Mouse (Mus musculus) cerebellum, adult 2 months (tissue): ENCODE measurements at regions not wholly inside any gene's neighbourhood (a gene's known extent, or its start where the extent isn't known, plus 50 kb on each side); places are given as distances from the start of the nearest gene placed in this dataset.

ENCODE experiments used
- CTCF ChIP-seq: fragments of 200-500 bp; IDR thresholded peaks from 2 replicates; pipeline ENCODE4 v1.5.1; 2011; ENCODE audit warnings: low read depth, mild to moderate bottlenecking, control low read depth, low read length, moderate library complexity, borderline replicate concordance; ENCODE audit not compliant: insufficient read depth
- POLR2A ChIP-seq: fragments of 200-500 bp; IDR thresholded peaks from 2 replicates; pipeline ENCODE4 v1.6.1; 2011; ENCODE audit warnings: low read length, control low read depth, borderline replicate concordance; ENCODE audit not compliant: insufficient read depth

DNA sequence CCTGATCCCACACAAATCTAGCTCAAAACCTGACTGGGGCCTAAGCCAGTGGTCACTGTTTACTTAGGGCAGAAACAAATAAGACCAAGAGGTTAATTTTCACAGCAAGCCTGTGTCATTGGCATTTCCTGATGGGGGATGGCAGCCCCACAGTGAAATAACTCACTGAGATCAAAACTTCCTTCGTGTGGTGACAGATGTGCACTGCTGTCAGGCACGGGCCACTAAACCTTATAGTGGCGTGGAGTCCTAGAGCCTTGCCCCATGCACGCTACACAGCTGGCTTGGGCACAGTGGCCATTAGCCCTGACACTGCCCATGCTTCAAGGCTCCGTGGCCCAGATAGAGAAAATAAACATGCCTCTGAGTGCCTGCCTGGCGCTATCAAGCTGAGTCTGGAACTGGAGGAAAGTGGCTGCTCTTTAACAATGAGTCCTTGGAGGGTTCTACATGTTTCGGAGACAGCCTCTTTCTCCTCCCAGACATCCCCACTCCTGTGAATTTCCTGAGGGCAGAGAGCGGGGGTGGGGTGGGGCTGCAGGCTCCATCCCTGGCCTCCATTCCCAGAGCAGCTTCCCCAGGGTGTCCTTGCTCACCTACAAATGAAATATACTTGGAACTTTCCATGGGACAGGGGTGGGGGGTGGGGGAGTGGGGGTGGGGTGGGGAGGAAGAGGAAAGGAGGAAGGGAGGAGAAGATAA lies 52.9 kb upstream of the Lrpap1 start:
- TF ChIP-seq CTCF, result no peak
- no peak for TF ChIP-seq POLR2A
